Mouse (Mus musculus) ovary, postnatal 14 days (tissue): ENCODE results near the gene Acvr1b.
A peak's percentile ranks its signal among the peaks of the same experiment; 100 is the strongest.

Experiments
- DNase-seq: peaks from one replicate; pipeline ENCODE4 v3.0.0; 2022; ENCODE audit warnings: low spot score

Acvr1b gene

GRCm38 (mm10) chr15:101146100-101146965 is 27.5 kb upstream of the Acvr1b start:
- DNase-seq = no peak

GRCm38 (mm10) chr15:101147115-101147909 is 26.6 kb upstream of the Acvr1b start:
- DNase-seq = no peak

- DNase-seq = no peak
These were observed 26.0 kb upstream of the Acvr1b start for GRCm38 (mm10) chr15:101147910-101148273.

- DNase-seq = no peak
These were observed 25.3 kb upstream of the Acvr1b start for GRCm38 (mm10) chr15:101148604-101149003.

- no peak for DNase-seq
These were observed 22.2 kb upstream of the Acvr1b start for GRCm38 (mm10) chr15:101151409-101152261.

- DNase-seq = no peak
These were observed 18.9 kb upstream of the Acvr1b start for GRCm38 (mm10) chr15:101154700-101155616.

- DNase-seq = no peak
These were observed 13.7 kb upstream of the Acvr1b start for GRCm38 (mm10) chr15:101160128-101160527.

- no peak for DNase-seq
These were observed 13.3 kb upstream of the Acvr1b start for GRCm38 (mm10) chr15:101160591-101160990.

GRCm38 (mm10) chr15:101161534-101161933 is 12.3 kb upstream of the Acvr1b start:
- no peak for DNase-seq

GRCm38 (mm10) chr15:101163056-101163458 is 10.8 kb upstream of the Acvr1b start:
- DNase-seq = no peak

- DNase-seq = peak; percentile 32
These were observed 10.0 kb upstream of the Acvr1b start for GRCm38 (mm10) chr15:101163854-101164253.

GRCm38 (mm10) chr15:101164291-101164690 is 9.6 kb upstream of the Acvr1b start:
- DNase-seq = peak; percentile 34

GRCm38 (mm10) chr15:101165658-101166437 is 8.0 kb upstream of the Acvr1b start:
- no peak for DNase-seq

GRCm38 (mm10) chr15:101167553-101167952 is 6.3 kb upstream of the Acvr1b start:
- no peak for DNase-seq

- no peak for DNase-seq
These were observed 4.0 kb upstream of the Acvr1b start for GRCm38 (mm10) chr15:101169910-101170309.

- DNase-seq = no peak
These were observed 3.4 kb upstream of the Acvr1b start for GRCm38 (mm10) chr15:101170413-101170980.

GRCm38 (mm10) chr15:101171272-101171671 is 2.6 kb upstream of the Acvr1b start:
- no peak for DNase-seq

GRCm38 (mm10) chr15:101172016-101172415 is 1.9 kb upstream of the Acvr1b start:
- DNase-seq = no peak

GRCm38 (mm10) chr15:101174294-101175130 is 645 bp downstream of the Acvr1b start:
- DNase-seq = no peak
